Mouse (Mus musculus) c-Kit-positive CD71-positive TER-119-negative erythroid progenitor cells, embryonic 14.5 days (primary cell): Measurements from ENCODE around the gene Dock9.

Experiments
- DNase-seq: peaks from one replicate; pipeline ENCODE4 v3.0.0-alpha.2; 2013; ENCODE audit warnings: low read depth

Gene Dock9

DNA sequence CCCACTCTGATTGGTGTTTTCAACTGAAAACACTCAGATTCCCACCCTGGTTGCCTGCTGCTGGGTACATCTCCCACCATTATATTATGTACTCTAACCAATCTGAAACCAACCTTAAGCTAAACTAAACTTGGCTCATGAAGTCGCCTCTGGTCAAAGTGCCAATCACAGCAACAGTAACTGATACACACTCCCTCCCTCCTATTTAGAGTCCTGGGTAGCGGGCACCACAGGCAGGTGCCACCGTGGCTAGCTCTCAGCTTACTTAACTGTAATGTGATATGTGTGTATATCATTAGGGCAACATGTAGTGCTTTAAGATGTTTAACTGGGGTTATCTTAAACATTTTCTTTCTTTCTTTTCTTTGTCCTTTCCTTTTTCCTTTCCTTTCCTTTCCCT is 177.1 kb downstream of the Dock9 start:
- no peak for DNase-seq

DNA sequence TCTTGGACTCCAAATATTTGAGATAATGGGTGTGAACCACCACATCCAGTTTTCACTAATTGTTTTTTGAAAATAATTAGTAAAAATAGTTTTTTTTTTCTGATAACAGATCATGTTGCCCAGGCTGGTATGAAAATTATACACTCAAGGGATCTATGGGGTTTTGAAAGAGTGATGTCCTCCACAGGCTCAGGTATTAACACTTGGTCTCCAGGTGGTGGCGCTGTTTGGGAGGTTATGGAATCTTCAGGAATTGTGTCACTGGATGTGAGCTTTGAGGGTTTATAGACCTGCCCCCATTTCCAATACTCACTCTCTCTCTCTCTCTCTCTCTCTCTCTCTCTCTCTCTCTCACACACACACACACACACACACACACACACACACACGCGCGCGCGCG is 177.5 kb downstream of the Dock9 start:
- no peak for DNase-seq

DNA sequence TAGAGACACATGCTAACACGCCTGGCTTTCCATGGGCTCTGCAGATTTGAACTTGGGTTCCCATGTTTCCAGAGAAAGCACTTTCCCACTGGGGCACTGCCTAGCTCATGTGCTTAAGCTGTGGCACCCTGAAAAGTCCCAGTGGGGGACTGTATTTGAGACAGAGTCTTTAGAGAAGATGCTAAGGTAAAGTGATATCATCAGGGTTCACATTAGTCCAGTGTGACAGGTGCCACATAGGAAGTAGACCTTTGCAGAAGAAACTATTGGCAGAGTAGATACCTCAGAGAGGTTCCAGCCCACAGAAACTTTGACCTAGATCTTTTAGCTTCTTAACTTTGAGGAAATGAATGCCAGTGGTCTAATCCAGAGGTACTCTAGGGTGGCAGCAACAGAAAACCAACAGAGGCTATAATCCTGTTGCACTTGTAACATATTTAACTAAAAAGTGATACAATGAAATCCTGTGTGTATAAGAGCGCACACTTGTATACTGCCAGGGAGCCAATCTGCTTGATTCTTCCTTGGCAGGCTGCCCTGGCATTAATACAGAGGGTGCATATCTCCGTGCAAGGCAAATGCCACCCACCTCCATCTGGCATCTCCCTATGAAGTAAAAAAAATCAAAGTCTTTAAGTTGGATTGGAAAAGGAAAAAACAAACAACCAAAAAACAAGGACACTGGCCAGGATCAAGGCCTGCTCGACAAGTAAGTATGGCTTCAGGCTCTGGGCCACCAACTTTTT is 179.8 kb downstream of the Dock9 start:
- DNase-seq, result no peak

DNA sequence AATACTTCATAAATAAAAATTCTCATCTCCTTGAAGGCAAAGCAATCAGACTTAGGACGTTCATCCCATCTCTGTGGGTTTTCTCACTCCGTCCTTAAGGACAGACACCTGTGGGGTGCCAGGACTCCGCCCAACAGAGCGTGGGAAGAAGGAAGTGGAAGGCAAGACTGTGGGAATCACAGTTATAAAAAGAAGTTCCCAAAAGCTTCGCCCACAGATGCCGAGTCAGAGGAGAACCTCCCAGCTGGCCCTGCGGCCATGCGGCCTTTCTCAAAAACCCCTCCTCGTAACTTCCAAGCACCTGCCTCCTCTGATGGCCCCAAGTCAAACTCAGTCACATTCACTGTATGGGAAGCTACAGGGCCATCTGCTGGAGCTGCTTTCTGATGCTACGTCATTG is 182.2 kb downstream of the Dock9 start:
- no peak for DNase-seq

- no peak for DNase-seq
Observed at GRCm38 (mm10) chr14:121614461-121615170, 183.0 kb downstream of the Dock9 start.

DNA sequence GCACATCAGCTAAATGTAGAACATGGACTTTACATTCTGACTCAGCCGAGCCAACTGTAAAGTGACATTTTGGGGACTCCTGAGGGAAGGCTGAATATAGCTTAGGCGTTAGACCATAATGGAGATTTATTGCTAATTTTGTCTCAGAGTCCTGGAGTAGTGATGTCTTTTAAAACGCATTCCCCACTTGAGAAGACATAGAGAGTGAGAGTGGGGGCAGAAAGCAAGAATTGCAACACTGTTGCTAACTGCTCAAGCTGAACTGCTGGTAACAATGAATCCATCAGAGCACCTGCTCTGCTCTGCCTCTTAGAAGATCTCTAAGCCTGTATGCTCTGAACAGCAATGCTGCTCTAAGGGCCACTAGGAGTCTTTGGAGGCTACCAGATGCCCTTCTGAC is 184.1 kb downstream of the Dock9 start:
- no peak for DNase-seq

DNA sequence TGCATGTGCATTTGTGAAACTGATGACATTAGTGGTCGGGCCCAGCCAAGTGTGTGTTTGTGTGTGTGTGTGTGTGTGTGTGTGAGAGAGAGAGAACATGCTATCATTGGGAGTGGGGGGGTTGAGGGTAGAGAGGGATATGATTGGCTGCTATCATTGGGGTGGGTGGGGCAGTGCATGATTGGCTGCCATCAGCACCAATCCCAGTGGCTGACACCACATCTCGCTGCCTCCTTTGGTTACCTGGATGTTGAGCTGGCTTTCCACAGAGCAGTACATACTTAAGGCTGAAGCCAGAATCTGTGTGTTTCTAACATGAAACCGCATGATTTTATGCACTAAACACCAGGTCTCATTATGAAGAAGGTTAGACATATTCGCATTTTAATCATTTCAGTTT is 184.7 kb downstream of the Dock9 start:
- DNase-seq, result no peak

DNA sequence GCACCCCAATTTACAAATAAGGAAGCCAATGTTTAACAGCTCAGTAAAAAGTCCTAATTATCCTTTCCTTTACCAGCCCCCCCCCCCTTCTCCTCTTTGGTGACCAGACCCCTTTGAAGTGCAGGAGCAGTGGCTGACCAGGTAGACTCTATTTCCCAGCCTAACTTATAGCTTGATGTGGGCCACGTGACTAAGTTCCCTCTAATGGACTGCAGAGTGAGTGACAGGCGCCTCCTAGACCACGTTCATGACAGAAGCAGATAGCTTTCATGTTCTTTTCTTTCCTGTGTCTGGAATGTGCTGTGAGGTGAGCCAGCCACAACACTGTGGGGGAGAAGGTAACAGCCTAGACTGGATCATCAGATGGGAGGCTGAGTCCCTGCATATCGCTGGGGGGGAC is 186.1 kb downstream of the Dock9 start:
- DNase-seq, result no peak

DNA sequence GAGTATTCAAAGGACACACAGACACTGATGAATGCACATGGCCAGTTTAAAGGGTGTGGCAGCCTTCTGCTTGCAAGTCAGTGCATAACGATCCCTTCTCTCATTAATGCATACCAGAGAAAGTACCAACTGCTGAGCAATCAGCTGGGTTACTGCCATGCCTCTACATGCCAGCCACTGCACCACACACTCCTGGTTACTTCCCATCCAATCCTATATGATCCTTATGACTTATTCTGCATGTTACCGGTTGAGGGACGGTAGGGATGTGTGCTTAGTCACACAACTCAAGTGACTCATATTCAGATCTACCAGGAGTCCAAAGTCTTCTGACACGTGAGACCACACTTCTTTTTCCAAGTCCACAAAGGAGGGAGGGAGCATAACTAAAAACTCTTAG is 186.5 kb downstream of the Dock9 start:
- no peak for DNase-seq

DNA sequence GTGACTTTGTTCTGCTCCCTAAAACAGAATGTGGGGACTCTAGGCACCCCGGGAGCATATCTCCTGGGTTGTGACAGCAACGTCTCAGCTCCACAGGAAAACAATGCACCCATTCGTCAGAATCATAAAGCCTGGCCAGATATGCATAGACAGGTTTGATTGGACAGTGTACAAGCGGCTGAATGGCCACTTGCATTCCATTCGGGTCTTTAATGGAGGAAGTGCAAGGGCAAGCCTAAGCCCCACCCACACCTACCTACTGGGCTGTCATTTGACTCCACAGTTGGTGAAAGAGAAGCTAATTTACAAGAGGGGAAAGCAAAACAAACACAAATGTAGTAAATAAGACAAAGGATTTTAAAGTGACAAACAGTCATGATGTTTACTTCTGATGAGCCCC is 189.1 kb downstream of the Dock9 start:
- no peak for DNase-seq

GRCm38 (mm10) chr14:121606433-121606832 is 191.2 kb downstream of the Dock9 start:
- DNase-seq, result no peak

GRCm38 (mm10) chr14:121605260-121605659 is 192.4 kb downstream of the Dock9 start:
- DNase-seq, result no peak

DNA sequence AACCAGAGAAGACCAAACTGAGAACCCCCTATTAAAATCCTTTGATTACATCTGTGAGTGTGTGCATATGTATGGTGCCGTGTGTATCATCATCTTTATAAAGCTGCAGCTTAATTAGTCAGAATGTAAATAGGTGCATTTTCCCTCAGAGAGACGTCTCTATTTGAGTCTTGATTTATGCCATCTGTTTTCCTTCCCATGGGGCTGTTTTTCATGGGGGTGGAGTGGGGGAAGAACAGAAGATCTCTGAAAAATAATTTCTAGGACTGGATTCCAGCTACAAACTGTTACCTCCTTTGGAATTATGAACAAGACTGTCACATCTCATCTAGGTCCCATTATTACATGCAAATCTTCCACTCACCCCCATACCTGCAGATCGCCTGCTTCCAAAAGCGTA is 193.1 kb downstream of the Dock9 start:
- DNase-seq, result no peak

GRCm38 (mm10) chr14:121602610-121603009 is 195.0 kb downstream of the Dock9 start:
- no peak for DNase-seq

DNA sequence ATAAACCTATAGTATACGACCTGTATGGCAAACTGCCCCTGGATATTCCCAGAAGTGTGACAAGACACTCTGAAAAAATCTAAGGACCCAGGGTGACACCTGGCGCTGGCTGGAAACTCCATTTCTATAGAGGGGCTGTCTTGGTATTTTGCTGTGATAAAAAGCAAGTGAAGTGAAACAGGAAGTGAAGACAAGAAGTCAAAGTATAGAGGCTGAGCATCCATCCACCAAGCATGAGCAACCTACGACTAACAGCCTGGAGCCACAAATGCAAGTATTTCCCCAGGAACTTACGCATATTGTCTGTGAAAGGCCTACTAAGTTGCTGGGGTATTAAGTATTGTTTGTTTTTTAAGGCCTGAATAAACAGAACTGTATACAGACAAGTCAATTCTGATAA is 197.1 kb downstream of the Dock9 start:
- DNase-seq, result no peak

- no peak for DNase-seq
Observed at GRCm38 (mm10) chr14:121597073-121597472, 200.6 kb downstream of the Dock9 start.

GRCm38 (mm10) chr14:121596631-121597030 is 201.0 kb downstream of the Dock9 start:
- DNase-seq, result no peak

- no peak for DNase-seq
Observed at GRCm38 (mm10) chr14:121594684-121595083, 203.0 kb downstream of the Dock9 start.

GRCm38 (mm10) chr14:121593313-121593929 is 204.2 kb downstream of the Dock9 start:
- DNase-seq, result no peak

- DNase-seq, result no peak
Observed at GRCm38 (mm10) chr14:121592890-121593289, 204.7 kb downstream of the Dock9 start.

- DNase-seq, result no peak
Observed at GRCm38 (mm10) chr14:121592356-121592755, 205.3 kb downstream of the Dock9 start.

- DNase-seq, result peak; percentile 31
Observed at GRCm38 (mm10) chr14:121589097-121589725, 208.4 kb downstream of the Dock9 start.

GRCm38 (mm10) chr14:121588451-121588850 is 209.2 kb downstream of the Dock9 start:
- peak; percentile 24 for DNase-seq
